In the genomic region with DNA sequence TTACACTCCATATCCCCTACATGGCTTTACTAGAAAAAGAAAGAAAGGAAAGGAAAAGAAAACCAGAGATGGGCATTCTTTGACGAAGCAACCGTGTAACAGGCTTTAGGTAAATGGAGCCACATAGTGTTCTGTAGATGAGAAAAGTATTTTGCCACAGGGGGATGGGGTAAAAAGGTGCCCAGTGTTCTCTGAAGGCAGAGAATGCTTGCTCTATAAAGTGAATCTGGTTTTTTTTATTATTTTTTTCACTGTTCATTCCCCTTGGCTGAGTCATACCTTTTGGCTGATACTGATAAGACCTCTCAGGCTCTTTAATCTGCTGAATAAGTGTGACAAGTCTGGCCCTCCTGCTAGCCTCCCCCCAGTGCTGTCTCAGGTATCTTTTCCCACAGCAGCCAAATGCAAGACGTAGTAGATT, we compare ENCODE assay signal across 9 mouse cellular contexts.
DNase-seq lines count a peak whose midpoint lies in the region; ATAC-seq lines count a peak whose summit lies in the region.
"Had no signal": no experiment of that assay in that cellular context is flagged by ENCODE, and none has a peak within 500 bp of the region (broad histone marks: within the 10 kb centered on the region; RNA-seq: fewer than 3 reads in every experiment).

No protein-coding gene starts in this region.

- H3K27me3 ChIP-seq in kidney, embryonic 16.5 days (ENCODE audit: insufficient read depth, low read length), result no peaks in the 10 kb centered on the region
- no peaks in the 10 kb centered on the region for H3K27me3 ChIP-seq in hindbrain, embryonic 10.5 days (ENCODE audit: insufficient read depth, poor library complexity, severe bottlenecking)
- 0 out of 2 replicates have a peak, but pooled peaks cover 6% of the 10 kb centered on the region for H3K27me3 ChIP-seq in midbrain, embryonic 14.5 days (ENCODE audit: control insufficient read depth, insufficient read depth, low read length)

- H3K9me3 ChIP-seq in kidney, embryonic 16.5 days (ENCODE audit: low read length), result no peaks in the 10 kb centered on the region
- no peaks in the 10 kb centered on the region for H3K9me3 ChIP-seq in hindbrain, embryonic 10.5 days
- no peaks in the 10 kb centered on the region for H3K9me3 ChIP-seq in midbrain, embryonic 14.5 days (ENCODE audit: control insufficient read depth, low read length)

- H3K4me2 ChIP-seq in kidney, embryonic 16.5 days (replicated peaks; ENCODE audit: low read depth, low read length), result 0 out of 2 replicates have a peak overlapping the region, but pooled peaks have one; percentile 3
- peak overlapping the region; percentile 33 for H3K4me2 ChIP-seq in midbrain, embryonic 14.5 days (ENCODE audit: low read length)

- H3K4me3 ChIP-seq in kidney, embryonic 16.5 days (ENCODE audit: low read length), result no peak overlapping the region
- no peak overlapping the region for H3K4me3 ChIP-seq in hindbrain, embryonic 10.5 days
- H3K4me3 ChIP-seq in midbrain, embryonic 14.5 days (replicated peaks; ENCODE audit: low read depth, low read length), result no peak overlapping the region

- peak overlapping the region; percentile 86 for H3K27ac ChIP-seq in kidney, embryonic 16.5 days (ENCODE audit: low read length)
- H3K27ac ChIP-seq in hindbrain, embryonic 10.5 days, result peak overlapping the region; percentile 57
- H3K27ac ChIP-seq in midbrain, embryonic 14.5 days (replicated peaks; ENCODE audit: low read depth, low read length), result peak overlapping the region; percentile 71

- peak overlapping the region; percentile 12; the same call in 1 of the 2 replicates for H3K9ac ChIP-seq in kidney, embryonic 16.5 days (replicated peaks; ENCODE audit: low read length)
- no peak overlapping the region for H3K9ac ChIP-seq in midbrain, embryonic 14.5 days (replicated peaks; ENCODE audit: low read length)

- H3K4me1 ChIP-seq in kidney, embryonic 16.5 days (ENCODE audit: insufficient read depth, low read length), result peaks cover 22% of the 10 kb centered on the region
- peaks cover 25% of the 10 kb centered on the region for H3K4me1 ChIP-seq in hindbrain, embryonic 10.5 days (replicated peaks)
- peaks cover 22% of the 10 kb centered on the region for H3K4me1 ChIP-seq in midbrain, embryonic 14.5 days (ENCODE audit: control insufficient read depth, insufficient read depth, low read length)

- DNase-seq in kidney, adult 11 months, result no peak
- peak; percentile 79 for DNase-seq in c-Kit-positive CD71-positive TER-119-positive erythroid progenitor cells, embryonic 14.5 days (ENCODE audit: low spot score)
- DNase-seq in hindbrain, embryonic 10.5 days (ENCODE audit: low spot score), result no peak
- DNase-seq in midbrain, embryonic 14.5 days, result no peak
- DNase-seq in natural killer cell, adult 2 months (ENCODE audit: low spot score in 2 of 2), result no peak
- DNase-seq in cerebellum, postnatal 36 days, result no peak
- DNase-seq: thymus, adult 18-20 months had no signal

- 30% methylated on average over 3 of the region's 3 CpGs for WGBS in kidney, embryonic 16.5 days
- 36% methylated on average over 3 of the region's 3 CpGs for WGBS in hindbrain, embryonic 10.5 days
- 5% methylated on average over 3 of the region's 3 CpGs for WGBS in midbrain, embryonic 14.5 days

- peak; percentile 70 for ATAC-seq in kidney, embryonic 16.5 days (ENCODE audit: low FRiP score, low TSS enrichment)
- ATAC-seq in midbrain, embryonic 14.5 days (ENCODE audit: low FRiP score, low TSS enrichment), result peak; percentile 69; the same call in 1 of the 2 replicates
- no peak for ATAC-seq in activated CD4-positive, CD25-positive, alpha-beta regulatory T cell, adult 4 months

- no peaks in the 10 kb centered on the region for H3K36me3 ChIP-seq in kidney, embryonic 16.5 days (ENCODE audit: insufficient read depth, low read length)
- no peaks in the 10 kb centered on the region for H3K36me3 ChIP-seq in hindbrain, embryonic 10.5 days
- no peaks in the 10 kb centered on the region for H3K36me3 ChIP-seq in midbrain, embryonic 14.5 days (ENCODE audit: control insufficient read depth, insufficient read depth, low read length)
